Mouse (Mus musculus): ENCODE measurements around the gene Tcf15. TPM values are rescaled to one million over a fixed set of nuclear protein-coding genes. Genes with fewer than 3 reads are reported as not detected.

Tcf15 gene
- polyA plus RNA-seq, 1 experiment: 1.2 TPM

DNA sequence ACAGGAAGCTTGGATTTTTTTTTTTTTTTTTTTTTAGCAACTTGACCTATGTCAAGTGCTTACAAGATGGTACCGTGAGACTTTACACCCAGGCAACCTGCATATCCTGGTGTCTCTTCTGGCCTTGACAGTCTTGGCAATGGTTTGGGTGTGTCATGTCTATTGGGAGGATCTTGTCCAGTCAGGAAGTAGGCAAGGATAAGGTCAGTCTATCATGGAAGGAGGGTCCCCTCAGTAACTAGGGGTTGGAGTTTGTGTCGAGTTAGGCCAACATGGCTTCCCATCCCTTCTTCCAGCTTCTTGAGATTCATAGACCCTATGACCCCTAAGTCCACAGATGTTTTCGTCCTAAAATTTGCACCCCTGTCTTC is 37.2 kb upstream of the Tcf15 start:
- H3K9me3 ChIP-seq: peaks cover 7% of the 10 kb centered on the region
- H3K36me3 ChIP-seq (replicated peaks; ENCODE audit: low read length): peaks cover 48% of the 10 kb centered on the region
- H3K27me3 ChIP-seq (replicated peaks): peaks cover 18% of the 10 kb centered on the region
- TF ChIP-seq GATA1 (IDR thresholded peaks at IDR 0.05; ENCODE audit: borderline replicate concordance, low read length) (no peak), FLI1 (IDR thresholded peaks at IDR 0.05; ENCODE audit: low read length) (no peak)
- peaks cover 70% of the 10 kb centered on the region for H3K4me1 ChIP-seq
- peak overlapping the region; percentile 98 for H3K4me3 ChIP-seq (replicated peaks)

DNA sequence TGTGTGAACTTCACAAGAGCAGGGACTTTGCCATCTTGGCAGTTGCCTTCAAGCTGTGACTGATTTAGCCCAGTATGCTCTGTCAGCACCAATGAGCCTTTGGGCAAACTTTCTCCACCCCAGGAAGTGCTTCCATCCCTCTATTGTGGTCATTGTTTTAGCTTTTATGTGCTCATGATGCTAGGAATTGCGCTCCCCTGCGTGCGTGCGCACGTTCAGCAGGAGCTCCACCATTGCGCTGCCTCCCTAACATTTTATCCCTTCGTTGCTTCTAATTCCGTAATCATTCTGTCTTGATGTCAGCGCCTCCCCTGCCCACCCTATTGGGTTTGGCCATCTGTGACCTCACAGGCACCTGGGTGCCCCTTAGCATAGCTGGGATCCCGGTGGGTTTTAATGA is 36.8 kb upstream of the Tcf15 start:
- Histone ChIP-seq H3K4me3 (replicated peaks) (peak overlapping the region; percentile 98), H3K36me3 (replicated peaks; ENCODE audit: low read length) (peaks cover 51% of the 10 kb centered on the region), H3K9me3 (peaks cover 7% of the 10 kb centered on the region), H3K4me1 (peaks cover 73% of the 10 kb centered on the region), H3K27me3 (replicated peaks) (peaks cover 15% of the 10 kb centered on the region)
- TF ChIP-seq GATA1 (IDR thresholded peaks at IDR 0.05; ENCODE audit: borderline replicate concordance, low read length): no peak
- no peak for TF ChIP-seq FLI1 (IDR thresholded peaks at IDR 0.05; ENCODE audit: low read length)

GRCm38 (mm10) chr2:152108702-152109101 is 34.7 kb upstream of the Tcf15 start:
- peaks cover 83% of the 10 kb centered on the region for H3K4me1 ChIP-seq
- TF ChIP-seq GATA1 (IDR thresholded peaks at IDR 0.05; ENCODE audit: borderline replicate concordance, low read length): no peak
- TF ChIP-seq FLI1 (IDR thresholded peaks at IDR 0.05; ENCODE audit: low read length): no peak
- peak overlapping the region; percentile 46 for H3K4me3 ChIP-seq (replicated peaks)
- H3K36me3 ChIP-seq (replicated peaks; ENCODE audit: low read length): peaks cover 60% of the 10 kb centered on the region
- H3K27me3 ChIP-seq (replicated peaks): no peaks in the 10 kb centered on the region
- H3K9me3 ChIP-seq: no peaks in the 10 kb centered on the region

DNA sequence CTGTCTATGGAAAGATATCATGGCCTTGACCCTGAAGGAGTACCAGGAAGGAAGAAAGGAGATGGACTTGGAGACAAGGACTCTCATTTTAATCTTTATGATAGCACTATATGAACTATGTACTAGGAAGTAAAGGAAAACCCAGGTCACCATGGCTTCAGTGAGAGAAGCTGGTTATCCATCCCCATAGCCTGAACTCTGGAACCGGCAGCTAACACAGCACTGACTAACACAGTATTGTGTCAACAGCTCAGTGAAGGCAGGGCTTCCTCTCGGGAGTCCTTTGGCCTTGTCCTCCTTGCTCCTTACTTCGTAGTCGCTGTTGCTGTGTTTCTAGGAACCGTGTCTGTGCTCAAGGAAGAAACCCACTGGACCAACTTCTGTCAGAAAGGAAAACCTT is 34.0 kb upstream of the Tcf15 start:
- Histone ChIP-seq H3K4me1 (peaks cover 85% of the 10 kb centered on the region), H3K27me3 (replicated peaks) (peaks cover 5% of the 10 kb centered on the region), H3K4me3 (replicated peaks) (no peak overlapping the region), H3K9me3 (no peaks in the 10 kb centered on the region), H3K36me3 (replicated peaks; ENCODE audit: low read length) (peaks cover 60% of the 10 kb centered on the region)
- TF ChIP-seq FLI1 (IDR thresholded peaks at IDR 0.05; ENCODE audit: low read length) (no peak), GATA1 (IDR thresholded peaks at IDR 0.05; ENCODE audit: borderline replicate concordance, low read length) (no peak)

- Histone ChIP-seq H3K27me3 (replicated peaks) (peaks cover 20% of the 10 kb centered on the region), H3K36me3 (replicated peaks; ENCODE audit: low read length) (peaks cover 60% of the 10 kb centered on the region), H3K4me3 (replicated peaks) (no peak overlapping the region), H3K4me1 (peaks cover 86% of the 10 kb centered on the region), H3K9me3 (no peaks in the 10 kb centered on the region)
- TF ChIP-seq GATA1 (IDR thresholded peaks at IDR 0.05; ENCODE audit: borderline replicate concordance, low read length) (no peak), FLI1 (IDR thresholded peaks at IDR 0.05; ENCODE audit: low read length) (no peak)
Measured at GRCm38 (mm10) chr2:152111311-152111710, 32.0 kb upstream of the Tcf15 start.

- H3K9me3 ChIP-seq: no peaks in the 10 kb centered on the region
- H3K27me3 ChIP-seq (replicated peaks): peaks cover 20% of the 10 kb centered on the region
Measured at GRCm38 (mm10) chr2:152111920-152112319, 31.4 kb upstream of the Tcf15 start.

DNA sequence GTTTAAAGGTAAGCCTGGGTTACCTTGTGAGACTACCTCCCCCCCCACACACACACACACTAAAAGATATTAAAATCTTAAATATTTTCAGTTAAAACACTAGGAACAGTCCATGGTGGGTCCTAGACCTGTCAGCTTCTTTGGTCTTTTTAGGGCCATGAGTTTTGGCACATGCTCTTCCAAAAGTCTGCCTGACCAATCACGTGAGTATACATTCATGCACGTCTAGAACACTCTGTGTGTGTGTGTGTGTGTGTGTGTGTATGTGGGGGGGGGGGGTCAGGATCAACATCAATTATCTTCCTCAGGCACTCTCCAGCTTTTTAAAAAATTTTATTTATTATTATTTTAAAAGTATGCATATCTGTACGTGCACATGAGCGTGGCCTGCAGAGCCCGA is 30.9 kb upstream of the Tcf15 start:
- no peak for TF ChIP-seq GATA1 (IDR thresholded peaks at IDR 0.05; ENCODE audit: borderline replicate concordance, low read length)
- no peak for TF ChIP-seq FLI1 (IDR thresholded peaks at IDR 0.05; ENCODE audit: low read length)
- Histone ChIP-seq H3K27me3 (replicated peaks) (peaks cover 25% of the 10 kb centered on the region), H3K4me1 (peaks cover 76% of the 10 kb centered on the region), H3K4me3 (replicated peaks) (peak overlapping the region; percentile 75), H3K9me3 (no peaks in the 10 kb centered on the region), H3K36me3 (replicated peaks; ENCODE audit: low read length) (peaks cover 49% of the 10 kb centered on the region)

More at GRCm38 (mm10) chr2:152111920-152112319, 31.4 kb upstream of the Tcf15 start:
- Histone ChIP-seq H3K4me3 (replicated peaks) (no peak overlapping the region), H3K4me1 (peaks cover 80% of the 10 kb centered on the region), H3K36me3 (replicated peaks; ENCODE audit: low read length) (peaks cover 55% of the 10 kb centered on the region)
- TF ChIP-seq FLI1 (IDR thresholded peaks at IDR 0.05; ENCODE audit: low read length) (no peak), GATA1 (IDR thresholded peaks at IDR 0.05; ENCODE audit: borderline replicate concordance, low read length) (no peak)

DNA sequence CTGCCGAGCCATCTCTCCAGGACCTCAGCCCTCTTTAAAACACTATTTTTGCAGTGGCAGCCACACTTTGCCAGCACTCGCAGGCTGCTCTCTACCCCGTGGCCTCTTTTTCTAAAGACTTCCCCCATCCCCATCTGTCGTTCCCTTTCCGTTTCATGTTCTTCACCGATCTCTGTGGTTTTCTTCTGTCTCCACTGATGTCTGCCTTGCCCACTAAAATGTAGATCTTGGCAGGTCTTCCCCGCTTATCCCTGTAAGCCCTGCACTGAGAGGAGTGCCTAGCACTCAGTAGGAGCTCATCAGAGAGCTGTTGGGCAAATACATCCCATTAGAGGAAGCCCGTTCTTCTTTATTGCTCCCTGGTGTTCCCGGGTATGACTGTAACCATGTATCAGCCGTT is 30.4 kb upstream of the Tcf15 start:
- Histone ChIP-seq H3K27me3 (replicated peaks) (peaks cover 26% of the 10 kb centered on the region), H3K36me3 (replicated peaks; ENCODE audit: low read length) (peaks cover 44% of the 10 kb centered on the region), H3K4me1 (peaks cover 72% of the 10 kb centered on the region), H3K4me3 (replicated peaks) (peak overlapping the region; percentile 75), H3K9me3 (no peaks in the 10 kb centered on the region)
- TF ChIP-seq FLI1 (IDR thresholded peaks at IDR 0.05; ENCODE audit: low read length) (no peak), GATA1 (IDR thresholded peaks at IDR 0.05; ENCODE audit: borderline replicate concordance, low read length) (no peak)

GRCm38 (mm10) chr2:152114057-152114975 is 29.0 kb upstream of the Tcf15 start:
- peaks cover 32% of the 10 kb centered on the region for H3K36me3 ChIP-seq (replicated peaks; ENCODE audit: low read length)
- H3K4me3 ChIP-seq (replicated peaks): no peak overlapping the region
- H3K4me1 ChIP-seq: peaks cover 58% of the 10 kb centered on the region
- TF ChIP-seq FLI1 (IDR thresholded peaks at IDR 0.05; ENCODE audit: low read length) (no peak), GATA1 (IDR thresholded peaks at IDR 0.05; ENCODE audit: borderline replicate concordance, low read length) (no peak)
- no peaks in the 10 kb centered on the region for H3K9me3 ChIP-seq
- peaks cover 29% of the 10 kb centered on the region for H3K27me3 ChIP-seq (replicated peaks)

DNA sequence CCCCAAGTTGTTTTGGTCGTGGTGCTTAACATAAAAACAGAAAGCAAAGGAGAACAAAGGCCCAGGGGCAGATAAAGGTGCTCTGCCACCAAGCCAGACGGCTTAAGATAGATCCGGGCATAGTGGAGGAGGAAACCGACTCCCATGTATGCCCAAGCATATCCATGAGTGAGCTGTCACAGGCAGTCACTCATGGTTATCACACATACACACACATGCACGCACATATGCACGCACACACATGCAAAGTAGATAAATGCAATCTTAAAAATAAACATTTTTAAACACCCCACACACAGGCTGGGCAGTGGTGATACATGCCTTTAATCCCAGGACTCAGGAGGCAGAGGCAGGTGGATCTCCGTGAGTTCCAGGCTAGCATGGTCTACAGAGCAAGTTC is 25.7 kb upstream of the Tcf15 start:
- H3K36me3 ChIP-seq (replicated peaks; ENCODE audit: low read length): peaks cover 6% of the 10 kb centered on the region
- no peak for TF ChIP-seq GATA1 (IDR thresholded peaks at IDR 0.05; ENCODE audit: borderline replicate concordance, low read length)
- no peak for TF ChIP-seq FLI1 (IDR thresholded peaks at IDR 0.05; ENCODE audit: low read length)
- H3K4me3 ChIP-seq (replicated peaks): no peak overlapping the region
- H3K4me1 ChIP-seq: peaks cover 25% of the 10 kb centered on the region
- peaks cover 53% of the 10 kb centered on the region for H3K27me3 ChIP-seq (replicated peaks)
- no peaks in the 10 kb centered on the region for H3K9me3 ChIP-seq
